8 mouse cellular contexts compared by ENCODE assay signal in the genomic region with DNA sequence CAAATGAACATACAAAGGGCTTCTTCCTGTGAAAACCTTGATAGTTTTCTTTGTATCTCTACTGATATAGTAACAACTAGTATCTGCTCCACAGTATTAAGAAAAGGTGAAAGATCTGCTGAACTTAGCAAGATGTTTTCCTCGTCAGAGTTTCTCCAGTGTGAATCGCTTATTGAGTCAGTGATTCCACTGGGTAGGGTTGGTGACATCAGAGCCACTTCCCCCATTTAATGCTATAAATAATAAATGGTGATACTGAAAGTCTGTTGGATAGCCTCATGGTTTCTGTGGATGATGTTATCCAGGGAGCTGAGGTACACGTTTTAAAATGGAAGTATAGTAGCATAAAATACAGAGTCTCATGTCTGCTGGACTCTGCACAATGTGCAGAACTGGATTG. TPM values are rescaled to one million over a fixed set of nuclear protein-coding genes. Genes with fewer than 3 reads are reported as not detected.
DNase-seq lines count a peak whose midpoint lies in the region; ATAC-seq lines count a peak whose summit lies in the region.

No protein-coding gene starts in this region.

- H3K9ac ChIP-seq in neural tube, embryonic 11.5 days (ENCODE audit: low read length): peak overlapping the region; percentile 97
- H3K9ac ChIP-seq in embryonic facial prominence, embryonic 14.5 days (ENCODE audit: low read depth, low read length): peak overlapping the region; percentile 98
- H3K9ac ChIP-seq in limb, embryonic 13.5 days: peak overlapping the region; percentile 98
- H3K9ac ChIP-seq in stomach, embryonic 14.5 days (replicated peaks; ENCODE audit: low read depth, low read length): peak overlapping the region; percentile 83

- no peaks in the 10 kb centered on the region for H3K36me3 ChIP-seq in neural tube, embryonic 11.5 days (ENCODE audit: control insufficient read depth, insufficient read depth, low read length)
- no peaks in the 10 kb centered on the region for H3K36me3 ChIP-seq in embryonic facial prominence, embryonic 14.5 days (ENCODE audit: control insufficient read depth, insufficient read depth, low read length)
- H3K36me3 ChIP-seq in limb, embryonic 13.5 days: no peaks in the 10 kb centered on the region
- no peaks in the 10 kb centered on the region for H3K36me3 ChIP-seq in stomach, embryonic 14.5 days (ENCODE audit: control insufficient read depth, insufficient read depth, low read length)

- peak overlapping the region; percentile 89 for H3K4me2 ChIP-seq in neural tube, embryonic 11.5 days (ENCODE audit: low read depth)
- H3K4me2 ChIP-seq in embryonic facial prominence, embryonic 14.5 days (ENCODE audit: low read depth, low read length): peak overlapping the region; percentile 77
- H3K4me2 ChIP-seq in limb, embryonic 13.5 days (replicated peaks): peak overlapping the region; percentile 84
- H3K4me2 ChIP-seq in stomach, embryonic 14.5 days (replicated peaks; ENCODE audit: low read depth, low read length): peak overlapping the region; percentile 84

- H3K4me1 ChIP-seq in neural tube, embryonic 11.5 days (ENCODE audit: control insufficient read depth, insufficient read depth, low read length): peaks cover 10% of the 10 kb centered on the region
- peaks cover 28% of the 10 kb centered on the region for H3K4me1 ChIP-seq in embryonic facial prominence, embryonic 14.5 days (ENCODE audit: control insufficient read depth, insufficient read depth, low read length)
- peaks cover 30% of the 10 kb centered on the region for H3K4me1 ChIP-seq in limb, embryonic 13.5 days
- H3K4me1 ChIP-seq in stomach, embryonic 14.5 days (ENCODE audit: control insufficient read depth, insufficient read depth, low read length): peaks cover 13% of the 10 kb centered on the region; the same call in 1 of the 2 replicates

- DNase-seq in neural tube, embryonic 11.5 days (ENCODE audit: low spot score): no peak
- no peak for DNase-seq in neural tube, embryonic 10.5 days (ENCODE audit: extremely low spot score, low spot score)
- DNase-seq in embryonic facial prominence, embryonic 14.5 days (ENCODE audit: low spot score): no peak
- DNase-seq in layer of hippocampus, adult 9-11 months: no peak
- no peak for DNase-seq in urinary bladder, postnatal 25 days (ENCODE audit: low spot score)
- no peak for DNase-seq in T-cell, adult 2 months (ENCODE audit: low spot score)

- H3K27me3 ChIP-seq in neural tube, embryonic 11.5 days (ENCODE audit: control insufficient read depth, insufficient read depth, low read length): no peaks in the 10 kb centered on the region
- H3K27me3 ChIP-seq in embryonic facial prominence, embryonic 14.5 days (replicated peaks; ENCODE audit: control insufficient read depth, insufficient read depth, low read length): no peaks in the 10 kb centered on the region
- H3K27me3 ChIP-seq in limb, embryonic 13.5 days: no peaks in the 10 kb centered on the region
- H3K27me3 ChIP-seq in stomach, embryonic 14.5 days (ENCODE audit: control insufficient read depth, insufficient read depth, low read length): no peaks in the 10 kb centered on the region

- H3K4me3 ChIP-seq in neural tube, embryonic 11.5 days (ENCODE audit: low read depth, low read length): peak overlapping the region; percentile 98
- H3K4me3 ChIP-seq in embryonic facial prominence, embryonic 14.5 days (ENCODE audit: low read depth, low read length): peak overlapping the region; percentile 96
- peak overlapping the region; percentile 91 for H3K4me3 ChIP-seq in limb, embryonic 13.5 days
- H3K4me3 ChIP-seq in stomach, embryonic 14.5 days (ENCODE audit: low read depth, low read length): peak overlapping the region; percentile 82

- ATAC-seq in neural tube, embryonic 11.5 days (ENCODE audit: insufficient read depth, low FRiP score, low TSS enrichment): no peak
- no peak for ATAC-seq in embryonic facial prominence, embryonic 14.5 days (ENCODE audit: low read depth)
- no peak for ATAC-seq in limb, embryonic 13.5 days (ENCODE audit: low FRiP score, low read depth)
- ATAC-seq in stomach, embryonic 14.5 days (ENCODE audit: insufficient number of reproducible peaks, insufficient read depth, low FRiP score, low read depth): no peak

- H3K27ac ChIP-seq in neural tube, embryonic 11.5 days (ENCODE audit: low read depth, low read length): peak overlapping the region; percentile 27; the same call in 1 of the 2 replicates
- peak overlapping the region; percentile 99; the same call in 1 of the 2 replicates for H3K27ac ChIP-seq in embryonic facial prominence, embryonic 14.5 days (replicated peaks; ENCODE audit: low read depth, low read length)
- peak overlapping the region; percentile 97; the same call in 1 of the 2 replicates for H3K27ac ChIP-seq in limb, embryonic 13.5 days
- H3K27ac ChIP-seq in stomach, embryonic 14.5 days (ENCODE audit: low read length): no peak overlapping the region

- H3K9me3 ChIP-seq in neural tube, embryonic 11.5 days (ENCODE audit: control insufficient read depth, low read length): no peaks in the 10 kb centered on the region
- H3K9me3 ChIP-seq in embryonic facial prominence, embryonic 14.5 days (ENCODE audit: control insufficient read depth, low read length): no peaks in the 10 kb centered on the region
- no peaks in the 10 kb centered on the region for H3K9me3 ChIP-seq in limb, embryonic 13.5 days
- no peaks in the 10 kb centered on the region for H3K9me3 ChIP-seq in stomach, embryonic 14.5 days (ENCODE audit: control insufficient read depth, low read depth, low read length)

- 54% methylated on average over 3 of the region's 3 CpGs for WGBS in neural tube, embryonic 11.5 days
- WGBS in embryonic facial prominence, embryonic 14.5 days: 31% methylated on average over 3 of the region's 3 CpGs
- WGBS in limb, embryonic 13.5 days: 41% methylated on average over 3 of the region's 3 CpGs
- WGBS in stomach, embryonic 14.5 days: 29% methylated on average over 3 of the region's 3 CpGs

RNA-seq across cellular contexts. Expression of a gene that starts 1.5 kb away (rescaled TPM):
- polyA plus RNA-seq in neural tube, embryonic 11.5 days (2014; fragmentation: Nextera tagmentation; extraction: Ambion mirVana): 102 and 116 TPM in 2 replicates
- polyA plus RNA-seq in embryonic facial prominence, embryonic 14.5 days (2014; fragmentation: Nextera tagmentation; extraction: Ambion mirVana): 59.0 and 66.4 TPM in 2 replicates
- polyA plus RNA-seq in limb, embryonic 13.5 days (2015; fragmentation: Nextera tagmentation; extraction: Ambion mirVana): 80.4 and 85.4 TPM in 2 replicates
- 65.1 and 67.3 TPM in 2 replicates for polyA plus RNA-seq in stomach, embryonic 14.5 days (2014; fragmentation: Nextera tagmentation; extraction: Ambion mirVana)
